Mouse (Mus musculus) liver, postnatal 0 days (tissue): Measurements from ENCODE around the gene Nlrc5. TPM values are rescaled to one million over a fixed set of nuclear protein-coding genes. Genes with fewer than 3 reads are reported as not detected.

Experiments
- ATAC-seq: fragments of 200-750 bp; cut with Nextera tagmentation; 2 replicates; pipeline ENCODE4 v1.8.0; 2017; ENCODE audit warnings: mild to moderate bottlenecking, moderate library complexity
- DNase-seq: peaks from one replicate; pipeline ENCODE4 v3.0.0-alpha.2; 2016
- H3K27ac ChIP-seq: fragments of 300-500 bp; sonication (generic); 2 replicates; pipeline ENCODE4 v1.5.1; 2014; ENCODE audit warnings: antibody characterized with exemption, moderate library complexity, mild to moderate bottlenecking, low read depth
- H3K27me3 ChIP-seq: fragments of 300-500 bp; sonication (generic); 2 replicates; pipeline ENCODE4 v1.6.1; 2014; ENCODE audit warnings: low read length, control low read depth, mixed read lengths; ENCODE audit not compliant: insufficient read depth
- H3K36me3 ChIP-seq: fragments of 300-500 bp; sonication (generic); replicated peaks from 2 replicates; pipeline ENCODE4 v1.6.1; 2014; ENCODE audit warnings: mild to moderate bottlenecking, control low read depth, low read length, moderate library complexity, mixed read lengths; ENCODE audit not compliant: insufficient read depth
- H3K4me1 ChIP-seq: fragments of 300-500 bp; sonication (generic); 2 replicates; pipeline ENCODE4 v1.6.1; 2014; ENCODE audit warnings: antibody characterized with exemption, mild to moderate bottlenecking, control low read depth; ENCODE audit not compliant: insufficient read depth
- H3K4me2 ChIP-seq: fragments of 300-500 bp; sonication (generic); 2 replicates; pipeline ENCODE4 v1.6.1; 2014; ENCODE audit warnings: low read depth, mild to moderate bottlenecking, low read length, moderate library complexity, mixed read lengths
- H3K4me3 ChIP-seq: fragments of 300-500 bp; sonication (generic); 2 replicates; pipeline ENCODE4 v1.5.1; 2014; ENCODE audit warnings: low read depth, low read length
- H3K9ac ChIP-seq: fragments of 300-500 bp; sonication (generic); replicated peaks from 2 replicates; pipeline ENCODE4 v1.6.1; 2014; ENCODE audit warnings: mild to moderate bottlenecking, moderate library complexity
- H3K9me3 ChIP-seq: fragments of 300-500 bp; sonication (generic); 2 replicates; pipeline ENCODE4 v1.6.1; 2016; ENCODE audit warnings: mild to moderate bottlenecking, control low read depth, low read length, mixed read lengths
- CTCF ChIP-seq: sonication (generic); IDR thresholded peaks from 2 replicates; pipeline ENCODE4 v1.5.1; 2016; ENCODE audit warnings: antibody characterized with exemption, low read depth
- EP300 ChIP-seq: IDR thresholded peaks from 2 replicates; pipeline ENCODE4 v1.6.1; 2016; ENCODE audit warnings: antibody characterized with exemption, low read depth, mild to moderate bottlenecking
- whole genome bisulfite sequencing: fragments of 180-500 bp; shearing (Covaris S2); extraction: QIAGEN DNeasy Blood & Tissue Kit; methylation state at CpG from one replicate; pipeline ENCODE4 v1.1.7; 2014; ENCODE audit not compliant: insufficient replicate concordance; 5-methylcytosine and 5-hydroxymethylcytosine counted together
- polyA plus RNA-seq: library from polyadenylated mRNA; unstranded; fragments of >200 nt; fragmentation: Nextera tagmentation; extraction: Ambion mirVana; gene quantifications from 2 replicates; pipeline ENCODE4 v1.2.1, GENCODE M21; 2015

The Nlrc5 gene
- polyA plus RNA-seq, 1 experiment from 2014 or later, result 1.3 TPM

DNA sequence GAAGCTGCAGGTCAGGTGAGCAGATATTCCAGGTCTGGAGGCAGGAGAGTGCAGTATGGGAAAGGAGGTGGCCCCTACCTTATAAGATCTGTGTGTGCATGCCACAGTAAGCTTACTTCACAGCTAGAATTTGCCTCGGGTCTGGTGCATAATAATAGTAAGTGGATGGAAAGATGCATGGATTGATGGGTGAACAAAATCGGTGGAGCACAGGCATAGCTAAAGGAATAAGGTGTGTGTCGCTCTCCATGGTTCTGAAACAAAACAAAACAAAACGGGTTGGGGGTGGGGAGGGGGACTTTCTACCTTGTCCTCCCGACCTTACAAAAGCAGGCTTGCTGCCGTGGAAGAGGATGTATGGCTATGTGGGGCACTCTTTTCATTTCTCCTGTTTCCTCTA is 47.9 kb downstream of the Nlrc5 start:
- 8% methylated on average over 6 of the region's 6 CpGs for WGBS
- H3K27me3 ChIP-seq, result no peaks in the 10 kb centered on the region
- TF ChIP-seq CTCF, result no peak
- TF ChIP-seq EP300, result no peak

DNA sequence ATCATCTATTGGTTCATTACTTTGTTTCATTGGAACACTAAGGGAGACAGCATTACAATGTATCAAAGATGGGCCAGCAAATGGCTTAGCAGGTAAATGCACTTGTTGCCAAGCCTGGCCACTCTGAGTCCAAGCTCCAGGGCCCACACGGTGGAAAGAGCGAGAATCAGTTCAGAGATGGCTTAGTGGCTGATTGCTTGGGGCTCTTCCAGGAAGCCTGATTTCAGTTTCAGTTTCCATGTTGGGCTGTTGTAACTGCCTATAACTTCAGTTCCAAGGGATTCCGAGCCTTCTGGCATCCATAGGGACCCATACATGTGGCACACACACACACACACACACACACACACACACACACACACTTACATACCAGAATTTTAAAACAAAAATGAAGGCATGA is 51.1 kb downstream of the Nlrc5 start:
- Histone ChIP-seq H3K27me3 (no peaks in the 10 kb centered on the region), H3K27ac (no peak overlapping the region), H3K9me3 (no peaks in the 10 kb centered on the region), H3K4me3 (no peak overlapping the region), H3K9ac (no peak overlapping the region), H3K4me1 (no peaks in the 10 kb centered on the region), H3K4me2 (0 out of 2 replicates have a peak overlapping the region, but pooled peaks have one; percentile 10), H3K36me3 (no peaks in the 10 kb centered on the region)
- TF ChIP-seq CTCF (no peak), EP300 (no peak)
- ATAC-seq, result no peak
- no peak for DNase-seq
- WGBS, result 38% methylated on average over 3 of the region's 3 CpGs

More for the DNA sequence above, 47.9 kb downstream of the Nlrc5 start:
- Histone ChIP-seq H3K27ac (no peak overlapping the region), H3K9me3 (no peaks in the 10 kb centered on the region), H3K4me2 (no peak overlapping the region), H3K4me3 (no peak overlapping the region), H3K9ac (no peak overlapping the region), H3K4me1 (no peaks in the 10 kb centered on the region), H3K36me3 (no peaks in the 10 kb centered on the region)
- DNase-seq (no peak), ATAC-seq (no peak)

DNA sequence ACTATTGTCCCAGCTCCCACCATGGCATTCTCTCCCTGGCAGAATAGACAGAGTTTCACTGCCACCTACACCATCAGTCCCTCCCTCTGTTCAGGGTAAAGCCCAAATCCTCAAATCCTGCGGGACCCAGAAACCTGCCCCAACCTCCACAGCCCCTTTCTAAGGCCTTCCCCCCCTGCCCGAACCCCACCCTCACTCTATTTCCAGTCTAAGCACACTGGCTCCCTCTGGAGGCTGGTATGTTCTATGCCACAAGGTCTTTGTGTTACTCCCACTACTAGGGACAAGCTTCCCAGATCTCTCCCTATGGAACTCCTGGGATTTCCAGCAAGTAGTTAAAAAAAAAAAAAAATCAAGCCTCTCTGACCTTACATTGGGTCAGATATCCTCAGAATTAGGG is 51.7 kb downstream of the Nlrc5 start:
- Histone ChIP-seq H3K36me3 (no peaks in the 10 kb centered on the region), H3K27ac (no peak overlapping the region), H3K4me1 (no peaks in the 10 kb centered on the region), H3K4me3 (no peak overlapping the region), H3K4me2 (peak overlapping the region; percentile 10; the same call in 1 of the 2 replicates), H3K9ac (no peak overlapping the region), H3K27me3 (no peaks in the 10 kb centered on the region), H3K9me3 (no peaks in the 10 kb centered on the region)
- TF ChIP-seq EP300 (no peak), CTCF (peak; percentile 78)
- ATAC-seq (no peak), DNase-seq (peak; percentile 48)
- 15% methylated on average over 2 of the region's 2 CpGs for WGBS

GRCm38 (mm10) chr8:94488016-94488415 is 53.9 kb downstream of the Nlrc5 start:
- Histone ChIP-seq H3K9ac (no peak overlapping the region), H3K27me3 (no peaks in the 10 kb centered on the region), H3K27ac (no peak overlapping the region), H3K4me2 (no peak overlapping the region), H3K36me3 (no peaks in the 10 kb centered on the region), H3K9me3 (no peaks in the 10 kb centered on the region), H3K4me1 (0 out of 2 replicates have a peak, but pooled peaks cover 3% of the 10 kb centered on the region), H3K4me3 (no peak overlapping the region)
- DNase-seq, result no peak
- no peak for ATAC-seq
- TF ChIP-seq EP300 (no peak), CTCF (no peak)
- WGBS, result 52% methylated on average over 2 of the region's 2 CpGs

DNA sequence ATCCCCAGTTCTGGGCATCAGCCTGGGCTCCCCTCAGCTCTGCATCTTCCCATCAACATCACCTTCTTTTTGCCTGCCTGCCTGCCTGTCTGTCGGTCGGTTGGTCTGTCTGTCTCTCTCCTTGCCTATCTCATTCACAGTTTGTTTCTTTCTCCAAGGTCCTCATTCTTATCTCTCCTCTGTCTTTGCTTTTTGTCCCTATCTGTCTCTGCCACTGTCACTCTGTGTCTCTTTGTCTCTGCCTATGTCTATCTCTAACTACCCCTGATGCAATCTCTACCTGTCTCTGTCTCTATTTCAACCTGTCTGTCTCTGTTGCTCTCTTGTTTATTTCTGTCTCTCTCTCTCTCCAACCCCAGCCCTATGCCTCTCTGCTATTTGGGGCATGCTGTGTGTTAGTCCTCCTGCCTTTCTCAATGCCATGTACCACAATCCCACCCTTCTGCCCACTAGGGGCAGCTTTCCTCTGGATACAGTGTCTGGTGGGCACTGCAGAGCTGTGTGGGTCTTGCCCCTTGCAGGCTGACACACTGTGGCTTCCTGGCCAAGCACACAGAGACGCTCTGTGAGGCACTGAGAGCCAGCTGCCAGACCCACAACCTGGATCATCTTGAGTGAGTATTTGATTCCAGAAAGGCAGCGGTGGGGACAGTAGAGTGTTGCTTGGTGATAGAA is 55.8 kb downstream of the Nlrc5 start:
- no peak for TF ChIP-seq EP300
- TF ChIP-seq CTCF, result no peak; the same call in 1 of the 2 replicates
- H3K27ac ChIP-seq, result no peak overlapping the region
- no peaks in the 10 kb centered on the region for H3K9me3 ChIP-seq
- 0 out of 2 replicates have a peak, but pooled peaks cover 3% of the 10 kb centered on the region for H3K4me1 ChIP-seq
- H3K9ac ChIP-seq, result no peak overlapping the region
- DNase-seq (no peak), ATAC-seq (no peak)
- H3K4me3 ChIP-seq, result no peak overlapping the region
- no peak overlapping the region for H3K4me2 ChIP-seq
- H3K36me3 ChIP-seq, result no peaks in the 10 kb centered on the region
- WGBS, result 42% methylated on average over 4 of the region's 4 CpGs
- no peaks in the 10 kb centered on the region for H3K27me3 ChIP-seq

DNA sequence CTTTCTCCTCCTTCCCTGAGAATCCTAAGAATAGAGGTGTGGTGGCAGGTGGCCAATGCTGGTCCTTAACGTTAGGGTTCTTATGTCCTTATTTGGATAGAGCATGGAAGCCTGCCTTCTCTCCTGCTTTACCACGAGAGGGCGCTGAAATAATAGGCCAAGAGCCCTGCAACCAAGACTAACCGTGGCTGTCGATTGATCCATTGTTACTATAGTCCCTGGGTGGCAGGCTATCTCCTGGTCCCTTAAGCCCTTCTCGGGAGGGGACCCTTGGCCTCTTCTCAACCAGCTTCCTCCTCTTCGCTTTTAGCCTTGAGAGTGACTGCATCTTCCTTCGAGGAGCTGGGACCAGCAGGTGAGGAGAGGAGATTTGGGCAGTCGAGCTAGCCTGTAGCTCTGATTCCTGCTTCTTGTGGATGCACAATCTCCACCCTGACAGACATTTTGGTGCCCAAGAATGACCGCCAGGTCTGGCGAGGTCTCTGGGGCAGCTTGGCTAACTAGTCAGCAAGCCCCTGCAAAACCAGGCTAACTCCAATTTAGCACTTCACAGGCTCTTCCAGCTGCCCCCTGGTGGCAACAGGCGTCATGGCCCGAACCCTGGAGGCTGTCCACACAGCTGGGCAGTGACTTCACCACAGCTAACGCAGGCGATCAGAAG is 58.0 kb downstream of the Nlrc5 start:
- H3K4me1 ChIP-seq, result 0 out of 2 replicates have a peak, but pooled peaks cover 3% of the 10 kb centered on the region
- no peak overlapping the region for H3K27ac ChIP-seq
- H3K27me3 ChIP-seq, result no peaks in the 10 kb centered on the region
- TF ChIP-seq EP300 (no peak), CTCF (peak; percentile 91)
- ATAC-seq (peak; percentile 81), DNase-seq (peak; percentile 81)
- H3K9ac ChIP-seq, result no peak overlapping the region
- no peaks in the 10 kb centered on the region for H3K36me3 ChIP-seq
- H3K4me2 ChIP-seq, result peak overlapping the region; percentile 53
- no peaks in the 10 kb centered on the region for H3K9me3 ChIP-seq
- no peak overlapping the region for H3K4me3 ChIP-seq
- 7% methylated on average over 15 of the region's 15 CpGs for WGBS
